Mouse (Mus musculus): Measurements from ENCODE around the gene Olfr155. TPM values are rescaled to one million over a fixed set of nuclear protein-coding genes. Genes with fewer than 3 reads are reported as not detected.

Gene Olfr155
- polyA plus RNA-seq, 1 experiment from 2014 or later: 0.18 TPM

DNA sequence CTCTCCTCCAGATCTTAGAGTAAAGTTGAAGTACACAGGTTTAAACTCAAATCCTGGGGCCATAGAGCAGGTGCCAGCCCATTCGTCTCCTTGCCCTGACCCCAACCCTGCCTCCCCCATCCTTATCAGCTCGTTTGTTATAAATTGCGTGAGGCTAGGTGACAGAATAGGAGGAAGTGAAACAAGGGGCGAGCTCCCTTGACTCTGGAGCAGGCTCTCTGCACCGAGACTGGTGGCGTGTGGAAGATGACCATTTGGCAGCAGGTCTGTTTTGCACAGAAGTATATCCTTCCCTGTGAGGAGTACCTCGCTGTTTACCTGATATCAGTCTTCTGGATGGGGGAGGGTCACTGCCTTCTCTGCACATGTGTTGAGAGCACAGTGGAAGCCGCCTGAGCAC, 47.8 kb downstream of the Olfr155 start:
- ATAC-seq (ENCODE audit: insufficient number of reproducible peaks, insufficient read depth, low FRiP score, low TSS enrichment): no peak
- 74% methylated on average over 8 of the region's 8 CpGs for WGBS
- no peak overlapping the region for H3K27ac ChIP-seq
- no peak overlapping the region for H3K4me2 ChIP-seq (replicated peaks)
- no peaks in the 10 kb centered on the region for H3K4me1 ChIP-seq
- H3K9ac ChIP-seq: no peak overlapping the region
- H3K27me3 ChIP-seq: no peaks in the 10 kb centered on the region
- no peaks in the 10 kb centered on the region for H3K9me3 ChIP-seq
- peaks cover 34% of the 10 kb centered on the region for H3K36me3 ChIP-seq
- no peak overlapping the region for H3K4me3 ChIP-seq

DNA sequence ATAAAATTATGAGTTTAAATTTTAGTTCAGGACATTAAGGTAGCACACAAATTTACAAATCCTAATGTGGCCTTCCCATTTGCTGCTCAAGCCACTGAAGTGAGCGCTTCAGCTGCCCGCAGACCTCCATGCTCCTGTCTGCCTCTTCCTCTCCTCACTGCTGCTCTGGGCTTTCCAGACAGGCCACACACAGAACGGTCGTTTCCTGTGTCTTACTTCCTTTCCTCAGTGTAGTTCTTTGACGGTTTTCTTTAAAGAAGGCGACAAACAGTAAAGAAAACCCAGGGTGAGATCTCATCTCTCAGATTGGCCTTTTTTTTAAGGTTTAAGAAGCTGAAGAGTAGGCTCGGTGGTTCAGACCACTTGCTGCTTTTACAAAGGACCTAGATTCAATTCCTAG, 52.3 kb downstream of the Olfr155 start:
- H3K9ac ChIP-seq: no peak overlapping the region
- WGBS: 73% methylated on average over 7 of the region's 7 CpGs
- H3K27me3 ChIP-seq: no peaks in the 10 kb centered on the region
- peaks cover 20% of the 10 kb centered on the region for H3K36me3 ChIP-seq
- H3K4me1 ChIP-seq: peaks cover 4% of the 10 kb centered on the region; the same call in 1 of the 2 replicates
- ATAC-seq (ENCODE audit: insufficient number of reproducible peaks, insufficient read depth, low FRiP score, low TSS enrichment): no peak
- H3K4me2 ChIP-seq (replicated peaks): no peak overlapping the region
- no peak overlapping the region for H3K4me3 ChIP-seq
- no peak overlapping the region for H3K27ac ChIP-seq
- no peaks in the 10 kb centered on the region for H3K9me3 ChIP-seq

DNA sequence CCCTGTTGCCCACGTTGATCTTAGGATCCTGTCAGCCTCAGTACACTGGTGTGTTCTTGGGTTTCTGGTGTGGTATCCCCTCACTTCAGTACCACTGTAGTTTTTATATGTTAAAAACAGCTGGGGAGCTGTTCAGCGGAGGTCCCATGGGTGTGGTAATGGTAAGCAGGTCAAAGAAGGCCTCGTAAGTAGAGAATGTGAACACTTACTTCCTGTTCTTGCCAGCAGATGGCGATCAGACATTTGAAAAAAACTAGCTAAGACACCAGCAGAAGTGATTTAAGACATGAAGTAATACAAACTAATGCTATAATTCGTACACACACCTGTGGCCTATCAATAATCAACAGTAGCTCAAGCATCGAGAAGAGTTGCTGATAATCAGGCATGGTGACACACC, 55.1 kb downstream of the Olfr155 start:
- no peak overlapping the region for H3K4me2 ChIP-seq (replicated peaks)
- H3K27me3 ChIP-seq: no peaks in the 10 kb centered on the region
- H3K36me3 ChIP-seq: 0 out of 2 replicates have a peak, but pooled peaks cover 16% of the 10 kb centered on the region
- H3K9me3 ChIP-seq: no peaks in the 10 kb centered on the region
- H3K9ac ChIP-seq: no peak overlapping the region; the same call in 1 of the 2 replicates
- WGBS: 27% methylated on average over 6 of the region's 6 CpGs
- no peak overlapping the region for H3K4me3 ChIP-seq
- H3K4me1 ChIP-seq: peaks cover 4% of the 10 kb centered on the region; the same call in 1 of the 2 replicates
- no peak for ATAC-seq (ENCODE audit: insufficient number of reproducible peaks, insufficient read depth, low FRiP score, low TSS enrichment)
- H3K27ac ChIP-seq: no peak overlapping the region

Other genes starting within 250 kb of the Olfr155 start
- 25.1 and 29.7 TPM in 2 replicates for gene Npr2, start 219.6 kb upstream of the Olfr155 start, polyA plus RNA-seq (2016; fragmentation: Nextera tagmentation; extraction: Ambion mirVana)
- 1.8 and 1.9 TPM in 2 replicates for gene Spag8, start 198.0 kb upstream of the Olfr155 start, polyA plus RNA-seq (2016; fragmentation: Nextera tagmentation; extraction: Ambion mirVana)
- 79.3 and 85.8 TPM in 2 replicates for gene Hint2, start 195.1 kb upstream of the Olfr155 start, polyA plus RNA-seq (2016; fragmentation: Nextera tagmentation; extraction: Ambion mirVana)
- gene Tmem8b, start 182.6 kb upstream of the Olfr155 start, polyA plus RNA-seq (2016; fragmentation: Nextera tagmentation; extraction: Ambion mirVana): 7.7 and 8.4 TPM in 2 replicates
- gene Fam221b, start 182.4 kb upstream of the Olfr155 start, polyA plus RNA-seq (2016; fragmentation: Nextera tagmentation; extraction: Ambion mirVana): 2.4 and 2.6 TPM in 2 replicates
- not detected in 2 replicates for gene Olfr70, start 150.8 kb upstream of the Olfr155 start, polyA plus RNA-seq (2016; fragmentation: Nextera tagmentation; extraction: Ambion mirVana)
- 0.06 TPM in 1 of 2 replicates, not detected in the other for gene Olfr71, start 141.3 kb upstream of the Olfr155 start, polyA plus RNA-seq (2016; fragmentation: Nextera tagmentation; extraction: Ambion mirVana)
- 0.15 and 0.43 TPM in 2 replicates for gene Hrct1, start 124.4 kb upstream of the Olfr155 start, polyA plus RNA-seq (2016; fragmentation: Nextera tagmentation; extraction: Ambion mirVana)
- not detected in 2 replicates for gene Spaar, start 121.5 kb upstream of the Olfr155 start, polyA plus RNA-seq (2016; fragmentation: Nextera tagmentation; extraction: Ambion mirVana)
- gene Olfr159, start 80.6 kb upstream of the Olfr155 start, polyA plus RNA-seq (2016; fragmentation: Nextera tagmentation; extraction: Ambion mirVana): not detected in 2 replicates
- 0.09 and 0.31 TPM in 2 replicates for gene Olfr156, start 27.7 kb upstream of the Olfr155 start, polyA plus RNA-seq (2016; fragmentation: Nextera tagmentation; extraction: Ambion mirVana)
- 0.08 TPM in 1 of 2 replicates, not detected in the other for gene Olfr157, start 11.4 kb upstream of the Olfr155 start, polyA plus RNA-seq (2016; fragmentation: Nextera tagmentation; extraction: Ambion mirVana)
- gene Reck, start 24.0 kb downstream of the Olfr155 start, polyA plus RNA-seq (2016; fragmentation: Nextera tagmentation; extraction: Ambion mirVana): 30.4 and 33.9 TPM in 2 replicates
- gene Glipr2, start 105.8 kb downstream of the Olfr155 start, polyA plus RNA-seq (2016; fragmentation: Nextera tagmentation; extraction: Ambion mirVana): 113 and 118 TPM in 2 replicates
- gene Ccin, start 131.9 kb downstream of the Olfr155 start, polyA plus RNA-seq (2016; fragmentation: Nextera tagmentation; extraction: Ambion mirVana): 0.11 TPM in 1 of 2 replicates, not detected in the other
- gene Clta, start 152.9 kb downstream of the Olfr155 start, polyA plus RNA-seq (2016; fragmentation: Nextera tagmentation; extraction: Ambion mirVana): 254 and 261 TPM in 2 replicates
- gene Gne, start 232.6 kb downstream of the Olfr155 start, polyA plus RNA-seq (2016; fragmentation: Nextera tagmentation; extraction: Ambion mirVana): 20.4 and 23.8 TPM in 2 replicates